Mouse (Mus musculus) urinary bladder, adult 18-20 months (tissue): ENCODE results near the gene Miip.

Experiments used
- DNase-seq, 2 experiments: peaks; one replicate each; pipeline ENCODE4 v3.0.0; 2022; ENCODE audit warnings: low spot score in 2 of 2, mixed read lengths in 2 of 2

Miip gene

GRCm38 (mm10) chr4:147868450-147869031 is at the start of gene Miip, which contains the start of gene Fv1:
Gene Miip (minus strand): TSS chr4:147868816.
Gene Fv1 (plus strand): TSS chr4:147868979.
- peak; percentile 82 to 94 for DNase-seq

- no peak for DNase-seq
These were observed 40.9 kb upstream of the Miip start for GRCm38 (mm10) chr4:147909486-147909885.

GRCm38 (mm10) chr4:147906230-147906629 is 37.6 kb upstream of the Miip start:
- DNase-seq, result peak; percentile 18 to 60

- no peak for DNase-seq
These were observed 36.6 kb upstream of the Miip start for GRCm38 (mm10) chr4:147905090-147905659.

- DNase-seq, result peak; percentile 81 to 92
These were observed 35.9 kb upstream of the Miip start, which contains the start of gene Mfn2 for GRCm38 (mm10) chr4:147904313-147905089. Gene Mfn2 (minus strand): TSS chr4:147904704.

GRCm38 (mm10) chr4:147903601-147904000 is 35.0 kb upstream of the Miip start:
- no peak for DNase-seq

GRCm38 (mm10) chr4:147902906-147903500 is 34.4 kb upstream of the Miip start:
- DNase-seq, result no peak

GRCm38 (mm10) chr4:147900452-147900851 is 31.8 kb upstream of the Miip start:
- no peak for DNase-seq

- no peak for DNase-seq
These were observed 28.7 kb upstream of the Miip start for GRCm38 (mm10) chr4:147897348-147897747.

- DNase-seq, result no peak
These were observed 27.8 kb upstream of the Miip start for GRCm38 (mm10) chr4:147896411-147896810.

- DNase-seq, result no peak
These were observed 27.3 kb upstream of the Miip start for GRCm38 (mm10) chr4:147895815-147896330.

- no peak for DNase-seq
These were observed 21.7 kb upstream of the Miip start for GRCm38 (mm10) chr4:147890341-147890740.

- no peak for DNase-seq
These were observed 19.6 kb upstream of the Miip start for GRCm38 (mm10) chr4:147888237-147888636.

GRCm38 (mm10) chr4:147887277-147887676 is 18.7 kb upstream of the Miip start:
- DNase-seq, result no peak

- DNase-seq, result no peak
These were observed 17.5 kb upstream of the Miip start for GRCm38 (mm10) chr4:147886158-147886557.

- no peak for DNase-seq
These were observed 15.5 kb upstream of the Miip start for GRCm38 (mm10) chr4:147884138-147884537.

- DNase-seq, result no peak
These were observed 14.4 kb upstream of the Miip start for GRCm38 (mm10) chr4:147883041-147883440.

- no peak for DNase-seq
These were observed 13.2 kb upstream of the Miip start for GRCm38 (mm10) chr4:147881792-147882191.

GRCm38 (mm10) chr4:147879865-147880264 is 11.2 kb upstream of the Miip start:
- no peak for DNase-seq

GRCm38 (mm10) chr4:147879456-147879855 is 10.8 kb upstream of the Miip start:
- no peak for DNase-seq

GRCm38 (mm10) chr4:147878537-147878936 is 9.9 kb upstream of the Miip start:
- DNase-seq, result no peak
